Mouse (Mus musculus): Measurements from ENCODE around the gene Zfp646.

Zfp646 gene

GRCm38 (mm10) chr7:127918203-127918602 is 42.2 kb downstream of the Zfp646 start:
- in situ Hi-C loops (cut with MboI; ENCODE audit: low sequenced_read_pairs): no loop called here

DNA sequence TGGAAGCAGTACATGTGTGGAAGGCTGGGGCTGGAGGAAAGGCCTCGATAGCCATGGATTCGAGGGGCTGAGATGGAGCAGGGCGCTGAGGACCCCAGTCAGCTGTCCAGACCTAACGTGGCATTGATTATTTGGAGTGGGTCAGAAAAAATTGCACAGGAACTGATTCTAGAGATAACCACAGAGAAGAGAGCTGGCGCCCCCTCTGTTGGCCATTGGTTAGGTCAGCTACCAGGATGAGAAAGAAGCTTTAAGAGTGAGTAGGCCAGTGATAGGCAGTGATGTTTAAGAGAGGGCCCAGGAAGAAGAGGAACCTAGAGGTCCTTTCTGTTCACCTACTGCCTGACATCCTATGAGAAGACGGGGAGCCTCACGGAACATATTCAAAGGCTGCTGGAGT is 43.3 kb downstream of the Zfp646 start:
- in situ Hi-C loops (cut with MboI; ENCODE audit: low sequenced_read_pairs): no loop called here

DNA sequence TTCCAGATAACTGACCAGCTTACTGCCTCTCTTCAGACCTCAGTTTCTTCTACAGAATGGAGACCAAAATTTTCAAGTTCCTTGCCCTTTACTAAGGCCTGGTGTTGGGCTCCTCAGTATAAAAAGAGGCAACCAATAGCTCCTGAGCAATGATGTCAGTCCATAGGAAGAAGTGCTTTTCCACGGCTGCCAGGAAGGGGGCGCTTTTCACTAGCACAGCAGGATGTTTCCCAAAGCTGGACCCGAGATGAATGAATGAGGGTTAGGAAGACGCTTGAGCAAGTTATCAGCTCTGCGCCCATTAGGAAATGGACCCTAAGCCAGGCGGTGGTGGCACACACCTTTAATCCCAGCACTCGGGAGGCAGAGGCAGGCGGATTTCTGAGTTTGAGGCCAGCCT is 45.5 kb downstream of the Zfp646 start:
- in situ Hi-C loops (cut with MboI; ENCODE audit: low sequenced_read_pairs): no loop called here

DNA sequence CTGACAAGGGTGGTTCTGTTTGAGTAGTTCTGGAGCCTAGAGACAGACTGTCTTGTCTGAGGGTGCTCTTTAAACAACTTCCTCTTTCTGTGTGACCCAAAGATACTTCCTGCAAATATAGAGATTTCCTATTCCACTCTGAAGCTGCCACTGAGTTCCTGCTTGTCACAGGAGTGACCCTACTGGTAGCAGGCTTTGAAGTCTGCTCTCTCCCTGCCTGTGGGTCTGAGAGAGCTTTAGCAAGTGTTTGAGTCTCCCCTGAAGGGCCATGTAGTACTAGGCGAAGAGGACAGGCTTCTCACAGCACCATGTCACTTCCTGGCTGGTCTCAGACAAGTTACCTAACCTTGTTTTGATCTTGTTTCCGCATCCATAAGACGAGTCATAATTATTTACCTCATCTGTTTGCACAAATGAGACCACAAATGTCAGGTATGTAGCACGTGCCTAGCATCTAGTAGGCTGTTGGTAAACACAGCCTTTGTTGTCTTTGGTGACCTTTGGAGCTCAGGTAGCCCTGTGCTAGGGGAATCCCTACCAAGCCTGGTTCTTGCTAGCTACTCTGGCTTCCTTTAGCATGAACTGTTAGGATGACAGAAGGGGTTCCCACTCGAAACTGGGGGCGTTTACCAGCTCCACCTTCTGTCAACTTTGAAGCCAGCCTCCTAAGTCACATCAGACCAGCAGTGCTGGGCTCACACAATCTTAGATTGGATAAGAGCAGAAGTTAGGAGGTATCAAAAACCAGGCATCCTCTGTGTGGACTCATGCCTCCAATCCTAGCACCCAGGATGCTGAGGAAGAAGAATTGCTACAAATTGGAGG is 46.6 kb downstream of the Zfp646 start:
- in situ Hi-C loops (cut with MboI; ENCODE audit: low sequenced_read_pairs): no loop called here

GRCm38 (mm10) chr7:127923714-127924113 is 47.7 kb downstream of the Zfp646 start:
- in situ Hi-C loops (cut with MboI; ENCODE audit: low sequenced_read_pairs): no loop called here

- in situ Hi-C loops (cut with MboI; ENCODE audit: low sequenced_read_pairs): no loop called here
These were observed 49.2 kb downstream of the Zfp646 start for GRCm38 (mm10) chr7:127925252-127925651.

GRCm38 (mm10) chr7:127926066-127926465 is 50.0 kb downstream of the Zfp646 start:
- in situ Hi-C loops (cut with MboI; ENCODE audit: low sequenced_read_pairs): no loop called here

- in situ Hi-C loops (cut with MboI; ENCODE audit: low sequenced_read_pairs): no loop called here
These were observed 50.8 kb downstream of the Zfp646 start for GRCm38 (mm10) chr7:127926846-127927245.

DNA sequence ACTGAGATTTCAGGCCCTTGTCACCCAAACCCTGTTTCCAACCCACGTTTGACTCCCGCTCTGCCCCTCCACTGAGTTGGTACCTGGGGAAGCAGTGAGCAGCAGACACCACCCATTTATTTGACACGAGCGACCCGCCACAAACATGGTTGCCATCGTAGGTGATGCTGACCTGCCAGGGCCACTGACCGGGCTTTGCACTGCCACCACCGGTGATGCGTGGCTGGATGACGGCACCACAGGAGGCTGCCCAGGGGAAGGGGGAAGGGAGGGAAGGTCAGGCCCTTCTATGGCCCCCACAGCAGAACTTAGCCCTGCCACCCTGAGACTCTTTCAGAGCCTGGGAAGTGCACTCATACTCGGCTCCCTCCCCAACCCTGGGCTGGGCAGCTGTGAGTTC is 51.7 kb downstream of the Zfp646 start:
- in situ Hi-C loops (cut with MboI; ENCODE audit: low sequenced_read_pairs): no loop called here

- in situ Hi-C loops (cut with MboI; ENCODE audit: low sequenced_read_pairs): no loop called here
These were observed 52.6 kb downstream of the Zfp646 start for GRCm38 (mm10) chr7:127928596-127928995.

- in situ Hi-C loops (cut with MboI; ENCODE audit: low sequenced_read_pairs): no loop called here
These were observed 53.9 kb downstream of the Zfp646 start, which contains the start of gene Prss8 for GRCm38 (mm10) chr7:127929923-127930322. Prss8 (minus strand) TSS chr7:127930104.

DNA sequence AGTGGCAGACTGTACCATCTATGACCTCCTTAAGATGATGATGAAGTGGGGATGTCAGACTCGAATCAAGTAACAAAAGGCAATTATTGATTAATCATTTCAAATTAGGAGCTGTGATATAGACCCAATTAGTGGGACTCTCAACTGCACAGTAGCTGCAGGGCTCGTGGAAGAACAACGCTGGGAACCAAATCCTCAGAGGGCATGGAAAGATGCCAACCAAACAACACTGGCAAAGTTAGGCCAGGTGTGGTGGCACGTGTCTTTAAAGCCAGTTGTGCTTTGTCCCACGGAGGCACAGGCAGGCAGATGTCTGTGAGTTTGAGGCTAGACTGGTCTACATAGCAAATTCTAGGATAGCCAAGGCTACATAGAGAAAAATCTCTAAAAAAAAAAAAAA is 54.6 kb downstream of the Zfp646 start:
- in situ Hi-C loops (cut with MboI; ENCODE audit: low sequenced_read_pairs): no loop called here

- in situ Hi-C loops (cut with MboI; ENCODE audit: low sequenced_read_pairs): no loop called here
These were observed 55.5 kb downstream of the Zfp646 start for GRCm38 (mm10) chr7:127931351-127932135.

- in situ Hi-C loops (cut with MboI; ENCODE audit: low sequenced_read_pairs): no loop called here
These were observed 56.4 kb downstream of the Zfp646 start for GRCm38 (mm10) chr7:127932273-127933031.

DNA sequence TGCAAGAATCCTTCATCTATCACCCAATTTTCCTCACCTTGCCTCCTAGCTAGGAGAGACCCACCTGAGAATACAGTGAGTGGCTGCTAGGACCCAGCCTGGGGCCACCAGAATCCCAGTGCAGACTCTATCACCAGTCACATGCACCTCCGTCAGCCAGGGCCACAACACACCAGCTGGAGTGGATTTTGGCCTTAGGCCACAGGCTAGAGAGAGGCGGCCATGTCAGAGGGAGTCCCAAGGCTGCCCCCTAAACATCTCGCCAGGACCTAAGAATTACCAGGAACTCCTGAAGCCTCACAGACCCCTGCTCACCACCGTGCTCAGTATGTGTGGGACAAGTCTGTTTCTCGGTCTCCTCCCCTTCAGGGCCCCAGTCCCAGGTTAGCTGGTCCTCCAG is 58.1 kb downstream of the Zfp646 start:
- in situ Hi-C loops (cut with MboI; ENCODE audit: low sequenced_read_pairs): no loop called here

DNA sequence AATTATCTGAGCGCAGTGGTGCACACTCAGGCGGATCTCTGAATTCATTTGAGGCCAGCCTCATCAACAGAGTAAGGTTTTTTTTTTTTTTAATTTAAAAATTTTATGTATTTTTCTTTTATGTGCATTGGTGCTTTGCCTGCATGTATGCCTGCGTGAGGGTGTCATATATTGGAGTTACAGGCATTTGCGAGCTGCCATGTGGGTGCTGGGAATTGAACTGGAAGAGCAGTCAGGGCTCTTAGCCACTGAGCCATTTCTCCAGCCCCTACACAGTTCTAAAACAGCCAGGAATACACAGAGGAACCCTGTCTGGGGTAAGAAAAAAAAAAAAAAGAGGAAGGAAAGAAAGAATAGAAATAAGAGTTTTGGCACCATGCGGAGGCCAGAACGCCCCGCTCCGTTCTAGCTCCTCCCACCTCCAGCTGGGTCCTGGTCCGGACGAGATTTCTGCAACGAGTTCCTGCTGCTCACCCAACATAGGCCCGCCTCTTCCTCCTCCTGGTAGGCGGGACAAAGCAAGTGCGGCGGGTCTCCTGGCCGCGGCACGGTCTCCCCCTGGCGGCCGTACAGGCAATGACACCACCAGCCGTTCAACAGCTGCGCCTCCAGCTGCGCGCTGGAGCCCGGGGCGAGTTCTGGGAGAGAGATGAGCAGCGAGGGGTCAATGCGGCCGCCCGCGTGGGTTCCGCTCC is 59.2 kb downstream of the Zfp646 start:
- in situ Hi-C loops (cut with MboI; ENCODE audit: low sequenced_read_pairs): no loop called here

Measured in CH12F3 (cell line).